Mouse (Mus musculus): ENCODE measurements around the gene Dclk1.

The Dclk1 gene

GRCm38 (mm10) chr3:55535591-55536200, 293.5 kb downstream of the Dclk1 start:
- DNase-seq (ENCODE audit: extremely low read depth, low read depth), result no peak

GRCm38 (mm10) chr3:55536901-55537300, 294.7 kb downstream of the Dclk1 start:
- no peak for DNase-seq (ENCODE audit: extremely low read depth, low read depth)

- DNase-seq (ENCODE audit: extremely low read depth, low read depth), result no peak
Measured at GRCm38 (mm10) chr3:55537714-55538113, 295.6 kb downstream of the Dclk1 start.

GRCm38 (mm10) chr3:55539400-55539799, 297.2 kb downstream of the Dclk1 start:
- no peak for DNase-seq (ENCODE audit: extremely low read depth, low read depth)

- DNase-seq (ENCODE audit: extremely low read depth, low read depth), result no peak
Measured at GRCm38 (mm10) chr3:55539811-55540293, 297.7 kb downstream of the Dclk1 start.

- DNase-seq (ENCODE audit: extremely low read depth, low read depth), result no peak
Measured at GRCm38 (mm10) chr3:55540406-55541140, 298.4 kb downstream of the Dclk1 start.

GRCm38 (mm10) chr3:55541799-55542198, 299.6 kb downstream of the Dclk1 start:
- DNase-seq (ENCODE audit: extremely low read depth, low read depth), result no peak

GRCm38 (mm10) chr3:55542310-55542709, 300.1 kb downstream of the Dclk1 start:
- no peak for DNase-seq (ENCODE audit: extremely low read depth, low read depth)

GRCm38 (mm10) chr3:55542947-55543346, 300.8 kb downstream of the Dclk1 start:
- DNase-seq (ENCODE audit: extremely low read depth, low read depth), result no peak

GRCm38 (mm10) chr3:55543929-55544684, 301.9 kb downstream of the Dclk1 start:
- no peak for DNase-seq (ENCODE audit: extremely low read depth, low read depth)

GRCm38 (mm10) chr3:55545296-55545695, 303.1 kb downstream of the Dclk1 start:
- DNase-seq (ENCODE audit: extremely low read depth, low read depth), result no peak

GRCm38 (mm10) chr3:55545916-55546315, 303.8 kb downstream of the Dclk1 start:
- DNase-seq (ENCODE audit: extremely low read depth, low read depth), result no peak

- DNase-seq (ENCODE audit: extremely low read depth, low read depth), result no peak
Measured at GRCm38 (mm10) chr3:55547106-55547505, 304.9 kb downstream of the Dclk1 start.

- no peak for DNase-seq (ENCODE audit: extremely low read depth, low read depth)
Measured at GRCm38 (mm10) chr3:55549376-55549775, 307.2 kb downstream of the Dclk1 start.

- DNase-seq (ENCODE audit: extremely low read depth, low read depth), result no peak
Measured at GRCm38 (mm10) chr3:55550962-55551361, 308.8 kb downstream of the Dclk1 start.

GRCm38 (mm10) chr3:55551912-55552311, 309.7 kb downstream of the Dclk1 start:
- no peak for DNase-seq (ENCODE audit: extremely low read depth, low read depth)

GRCm38 (mm10) chr3:55553031-55553430, 310.9 kb downstream of the Dclk1 start:
- no peak for DNase-seq (ENCODE audit: extremely low read depth, low read depth)

- no peak for DNase-seq (ENCODE audit: extremely low read depth, low read depth)
Measured at GRCm38 (mm10) chr3:55555848-55556247, 313.7 kb downstream of the Dclk1 start.

GRCm38 (mm10) chr3:55558570-55558969, 316.4 kb downstream of the Dclk1 start:
- DNase-seq (ENCODE audit: extremely low read depth, low read depth), result no peak

GRCm38 (mm10) chr3:55567476-55567875, 325.3 kb downstream of the Dclk1 start:
- no peak for DNase-seq (ENCODE audit: extremely low read depth, low read depth)

GRCm38 (mm10) chr3:55569539-55569938, 327.4 kb downstream of the Dclk1 start:
- DNase-seq (ENCODE audit: extremely low read depth, low read depth), result no peak

GRCm38 (mm10) chr3:55571034-55571433, 328.9 kb downstream of the Dclk1 start:
- no peak for DNase-seq (ENCODE audit: extremely low read depth, low read depth)

Data from MEL-GATA-1-ER (cell line).